In genomic region chr2:156705473-156705872, GRCm38 (mm10) we compare ENCODE assay signal across 9 mouse cellular contexts.
A peak's percentile ranks its signal among the peaks of the same experiment; 100 is the strongest.
DNase-seq lines count a peak whose midpoint lies in the region; ATAC-seq and TF ChIP-seq lines count a peak whose summit lies in the region.
"Had no signal": no experiment of that assay in that cellular context is flagged by ENCODE, and none has a peak within 500 bp of the region (broad histone marks: within the 10 kb centered on the region; RNA-seq: fewer than 3 reads in every experiment).

No protein-coding gene starts in this region.

- no peak overlapping the region for H3K9ac ChIP-seq in neural tube, embryonic 15.5 days (replicated peaks)
- no peak overlapping the region for H3K9ac ChIP-seq in kidney, postnatal 0 days (ENCODE audit: low read depth, low read length)
- H3K9ac ChIP-seq in liver, embryonic 13.5 days: no peak overlapping the region
- H3K9ac ChIP-seq in neural tube, embryonic 11.5 days (ENCODE audit: low read length): no peak overlapping the region
- H3K9ac ChIP-seq: embryonic facial prominence, embryonic 13.5 days had no signal

- TF ChIP-seq CTCF in kidney, postnatal 0 days (IDR thresholded peaks at IDR 0.05; ENCODE audit: low read depth): peak; percentile 94
- peak; percentile 93 for TF ChIP-seq CTCF in testis, adult 2 months (IDR thresholded peaks at IDR 0.05; ENCODE audit: control insufficient read depth, insufficient read depth, insufficient replicate concordance, low read depth, low read length)

- peaks cover 11% of the 10 kb centered on the region; the same call in 1 of the 2 replicates for H3K36me3 ChIP-seq in neural tube, embryonic 15.5 days
- H3K36me3 ChIP-seq in kidney, postnatal 0 days (ENCODE audit: insufficient read depth, low read length): no peaks in the 10 kb centered on the region
- no peaks in the 10 kb centered on the region for H3K36me3 ChIP-seq in liver, embryonic 13.5 days
- H3K36me3 ChIP-seq in neural tube, embryonic 11.5 days (ENCODE audit: control insufficient read depth, insufficient read depth, low read length): no peaks in the 10 kb centered on the region
- H3K36me3 ChIP-seq in testis, adult 2 months (ENCODE audit: control insufficient read depth, insufficient read depth, low read length): no peaks in the 10 kb centered on the region
- H3K36me3 ChIP-seq: embryonic facial prominence, embryonic 13.5 days had no signal

- no peaks in the 10 kb centered on the region for H3K9me3 ChIP-seq in neural tube, embryonic 15.5 days (replicated peaks)
- no peaks in the 10 kb centered on the region for H3K9me3 ChIP-seq in kidney, postnatal 0 days (replicated peaks; ENCODE audit: low read length)
- H3K9me3 ChIP-seq in liver, embryonic 13.5 days (replicated peaks): no peaks in the 10 kb centered on the region
- H3K9me3 ChIP-seq in neural tube, embryonic 11.5 days (ENCODE audit: control insufficient read depth, low read length): no peaks in the 10 kb centered on the region
- H3K9me3 ChIP-seq: embryonic facial prominence, embryonic 13.5 days had no signal

- H3K27ac ChIP-seq in neural tube, embryonic 15.5 days (replicated peaks): no peak overlapping the region; the same call in 1 of the 2 replicates
- H3K27ac ChIP-seq in kidney, postnatal 0 days: no peak overlapping the region
- no peak overlapping the region for H3K27ac ChIP-seq in liver, embryonic 13.5 days
- no peak overlapping the region for H3K27ac ChIP-seq in neural tube, embryonic 11.5 days (ENCODE audit: low read depth, low read length)
- no peak overlapping the region for H3K27ac ChIP-seq in testis, adult 2 months (ENCODE audit: control insufficient read depth, insufficient read depth, low read depth, low read length)
- H3K27ac ChIP-seq: embryonic facial prominence, embryonic 13.5 days had no signal

- peak; percentile 91 for DNase-seq in neural tube, embryonic 10.5 days (ENCODE audit: extremely low spot score, low spot score)
- peak; percentile 92 to 95 for DNase-seq in cerebellum, postnatal 10 days
- DNase-seq in frontal cortex, postnatal 36 days (ENCODE audit: low spot score in 2 of 2): peak; percentile 83 to 89
- DNase-seq in kidney, postnatal 0 days (ENCODE audit: low spot score): peak; percentile 79
- DNase-seq in liver, embryonic 13.5 days: peak; percentile 51
- DNase-seq in neural tube, embryonic 11.5 days (ENCODE audit: low spot score): peak; percentile 81

- WGBS in neural tube, embryonic 15.5 days: 19% methylated on average over 6 of the region's 6 CpGs
- whole genome bisulfite sequencing in kidney, postnatal 0 days: 18% methylated on average over 6 of the region's 6 CpGs
- 18% methylated on average over 6 of the region's 6 CpGs for WGBS in liver, embryonic 13.5 days (ENCODE audit: insufficient replicate concordance)
- WGBS in neural tube, embryonic 11.5 days: 19% methylated on average over 6 of the region's 6 CpGs

- no peak overlapping the region for H3K4me3 ChIP-seq in neural tube, embryonic 15.5 days (replicated peaks)
- no peak overlapping the region for H3K4me3 ChIP-seq in kidney, postnatal 0 days (replicated peaks; ENCODE audit: low read depth, low read length)
- H3K4me3 ChIP-seq in liver, embryonic 13.5 days (replicated peaks): no peak overlapping the region
- no peak overlapping the region for H3K4me3 ChIP-seq in neural tube, embryonic 11.5 days (ENCODE audit: low read depth, low read length)
- no peak overlapping the region for H3K4me3 ChIP-seq in testis, adult 2 months (ENCODE audit: control insufficient read depth, low read depth, low read length)
- H3K4me3 ChIP-seq: embryonic facial prominence, embryonic 13.5 days had no signal

- H3K4me1 ChIP-seq in neural tube, embryonic 15.5 days: no peaks in the 10 kb centered on the region
- no peaks in the 10 kb centered on the region for H3K4me1 ChIP-seq in kidney, postnatal 0 days (replicated peaks; ENCODE audit: insufficient read depth, low read length)
- H3K4me1 ChIP-seq in liver, embryonic 13.5 days (replicated peaks): no peaks in the 10 kb centered on the region
- H3K4me1 ChIP-seq in neural tube, embryonic 11.5 days (ENCODE audit: control insufficient read depth, insufficient read depth, low read length): no peaks in the 10 kb centered on the region
- H3K4me1 ChIP-seq in testis, adult 2 months (ENCODE audit: control insufficient read depth, insufficient read depth, low read length): no peaks in the 10 kb centered on the region
- H3K4me1 ChIP-seq: embryonic facial prominence, embryonic 13.5 days had no signal

- no peaks in the 10 kb centered on the region; the same call in 1 of the 2 replicates for H3K27me3 ChIP-seq in neural tube, embryonic 15.5 days (replicated peaks)
- no peaks in the 10 kb centered on the region for H3K27me3 ChIP-seq in kidney, postnatal 0 days (ENCODE audit: insufficient read depth, low read length)
- peaks cover 3% of the 10 kb centered on the region for H3K27me3 ChIP-seq in liver, embryonic 13.5 days
- no peaks in the 10 kb centered on the region for H3K27me3 ChIP-seq in neural tube, embryonic 11.5 days (ENCODE audit: control insufficient read depth, insufficient read depth, low read length)
- no peaks in the 10 kb centered on the region for H3K27me3 ChIP-seq in testis, adult 2 months (ENCODE audit: control insufficient read depth, insufficient read depth, low read length)
- H3K27me3 ChIP-seq: embryonic facial prominence, embryonic 13.5 days had no signal

- no peak overlapping the region for H3K4me2 ChIP-seq in neural tube, embryonic 15.5 days
- no peak overlapping the region for H3K4me2 ChIP-seq in kidney, postnatal 0 days (ENCODE audit: low read length)
- H3K4me2 ChIP-seq in liver, embryonic 13.5 days: no peak overlapping the region
- H3K4me2 ChIP-seq in neural tube, embryonic 11.5 days (ENCODE audit: low read depth): no peak overlapping the region
- H3K4me2 ChIP-seq: embryonic facial prominence, embryonic 13.5 days had no signal

- TF ChIP-seq POLR2A in testis, adult 2 months (IDR thresholded peaks at IDR 0.05; ENCODE audit: control insufficient read depth, low read depth, low read length): no peak

- no peak for ATAC-seq in neural tube, embryonic 15.5 days (ENCODE audit: low FRiP score)
- ATAC-seq in kidney, postnatal 0 days (replicated peaks; ENCODE audit: low FRiP score, low read depth): no peak
- no peak for ATAC-seq in liver, embryonic 13.5 days (ENCODE audit: low read depth)
- ATAC-seq in neural tube, embryonic 11.5 days (ENCODE audit: insufficient read depth, low FRiP score, low TSS enrichment): no peak
